Mouse (Mus musculus): ENCODE data around the gene Sgip1. TPM values are rescaled to one million over a fixed set of nuclear protein-coding genes. Genes with fewer than 3 reads are reported as not detected.

Gene Sgip1
- total and polyA plus RNA-seq, 3 experiments, result 0.92 to 5.6 TPM; not detected in 1

GRCm38 (mm10) chr4:102856086-102856485 lies 115.0 kb downstream of the Sgip1 start:
- H3K4me3 ChIP-seq (ENCODE audit: control insufficient read depth in 1 of 2, insufficient read depth in 1 of 2, low read depth in 2 of 2, low read length in 2 of 2), result no peak overlapping the region
- H3K9me3 ChIP-seq (replicated peaks; ENCODE audit: insufficient read depth, low read length), result no peaks in the 10 kb centered on the region
- H3K4me1 ChIP-seq (ENCODE audit: control insufficient read depth in 1 of 2, insufficient read depth in 2 of 2, low read length in 2 of 2), result no peaks in the 10 kb centered on the region
- DNase-seq (ENCODE audit: low read depth, low spot score), result no peak
- TF ChIP-seq E2F4 (IDR thresholded peaks at IDR 0.05; ENCODE audit: borderline replicate concordance, low read depth, low read length) (no peak), POLR2A (IDR thresholded peaks at IDR 0.05; ENCODE audit: control insufficient read depth in 1 of 2, insufficient read depth in 1 of 2, low read depth in 1 of 2, low read length in 2 of 2, poor library complexity in 1 of 2) (no peak), ZNF384 (IDR thresholded peaks at IDR 0.05; ENCODE audit: low read depth, low read length) (no peak), MAZ (IDR thresholded peaks at IDR 0.05; ENCODE audit: low read depth, low read length) (no peak), POLR2AphosphoS2 (IDR thresholded peaks at IDR 0.05; ENCODE audit: low read length) (no peak), UBTF (IDR thresholded peaks at IDR 0.05; ENCODE audit: borderline replicate concordance, insufficient read depth, low read depth, low read length) (no peak), MAX (IDR thresholded peaks at IDR 0.05; ENCODE audit: low read length) (no peak), ZMIZ1 (IDR thresholded peaks at IDR 0.05; ENCODE audit: low read depth, low read length) (no peak), TAL1 (IDR thresholded peaks at IDR 0.05; ENCODE audit: low read length) (no peak), SIN3A (IDR thresholded peaks at IDR 0.05; ENCODE audit: low read length) (no peak), ETS1 (IDR thresholded peaks at IDR 0.05; ENCODE audit: low read depth, low read length) (no peak), NRF1 (IDR thresholded peaks at IDR 0.05; ENCODE audit: insufficient read depth, low read depth, low read length, poor library complexity, severe bottlenecking) (no peak), CTCF (IDR thresholded peaks at IDR 0.05 in 2 of 3, conservative IDR thresholded peaks at IDR 0.05 in 1 of 3; ENCODE audit: control insufficient read depth in 1 of 3, insufficient read depth in 1 of 3, low read depth in 2 of 3, low read length in 3 of 3, poor library complexity in 1 of 3, severe bottlenecking in 1 of 3) (no peak), CHD1 (IDR thresholded peaks at IDR 0.05; ENCODE audit: low read depth, low read length) (no peak), GABPA (IDR thresholded peaks at IDR 0.05; ENCODE audit: low read depth, low read length) (no peak), USF1 (IDR thresholded peaks at IDR 0.05; ENCODE audit: low read depth, low read length) (no peak), BHLHE40 (IDR thresholded peaks at IDR 0.05; ENCODE audit: borderline replicate concordance, low read depth, low read length) (no peak), ZKSCAN1 (IDR thresholded peaks at IDR 0.05; ENCODE audit: low read depth, low read length) (no peak)
- H3K9ac ChIP-seq (ENCODE audit: control insufficient read depth, low read depth, low read length, poor library complexity, severe bottlenecking), result no peak overlapping the region
- H3K36me3 ChIP-seq (ENCODE audit: control insufficient read depth in 1 of 2, insufficient read depth in 2 of 2, low read length in 2 of 2), result no peaks in the 10 kb centered on the region
- H3K27me3 ChIP-seq (ENCODE audit: control insufficient read depth in 1 of 2, insufficient read depth in 2 of 2, low read length in 2 of 2), result no peaks in the 10 kb centered on the region
- no peaks in the 10 kb centered on the region for H3K79me2 ChIP-seq (ENCODE audit: control insufficient read depth, insufficient read depth, low read length, poor library complexity)
- no peak overlapping the region for H3K27ac ChIP-seq (ENCODE audit: control insufficient read depth, low read depth, low read length)

- Histone ChIP-seq H3K36me3 (ENCODE audit: control insufficient read depth in 1 of 2, insufficient read depth in 2 of 2, low read length in 2 of 2) (no peaks in the 10 kb centered on the region), H3K9ac (ENCODE audit: control insufficient read depth, low read depth, low read length, poor library complexity, severe bottlenecking) (no peak overlapping the region), H3K27ac (ENCODE audit: control insufficient read depth, low read depth, low read length) (no peak overlapping the region), H3K27me3 (ENCODE audit: control insufficient read depth in 1 of 2, insufficient read depth in 2 of 2, low read length in 2 of 2) (no peaks in the 10 kb centered on the region), H3K79me2 (ENCODE audit: control insufficient read depth, insufficient read depth, low read length, poor library complexity) (no peaks in the 10 kb centered on the region), H3K9me3 (replicated peaks; ENCODE audit: insufficient read depth, low read length) (no peaks in the 10 kb centered on the region), H3K4me1 (ENCODE audit: control insufficient read depth in 1 of 2, insufficient read depth in 2 of 2, low read length in 2 of 2) (no peaks in the 10 kb centered on the region), H3K4me3 (ENCODE audit: control insufficient read depth in 1 of 2, insufficient read depth in 1 of 2, low read depth in 2 of 2, low read length in 2 of 2) (no peak overlapping the region)
- TF ChIP-seq SMC3 (IDR thresholded peaks at IDR 0.05; ENCODE audit: low read depth, low read length) (peak; percentile 34), CTCF (IDR thresholded peaks at IDR 0.05 in 2 of 3, conservative IDR thresholded peaks at IDR 0.05 in 1 of 3; ENCODE audit: control insufficient read depth in 1 of 3, insufficient read depth in 1 of 3, low read depth in 2 of 3, low read length in 3 of 3, poor library complexity in 1 of 3, severe bottlenecking in 1 of 3) (peak; percentile 33 to 36 (median 34); a peak in 5 of 6 replicates), ELF1 (IDR thresholded peaks at IDR 0.05; ENCODE audit: low read depth, low read length) (no peak), USF2 (IDR thresholded peaks at IDR 0.05; ENCODE audit: borderline replicate concordance in 1 of 2, insufficient read depth in 1 of 2, low read depth in 1 of 2, low read length in 2 of 2) (no peak), EP300 (IDR thresholded peaks at IDR 0.05; ENCODE audit: low read depth in 1 of 2, low read length in 2 of 2) (no peak), CHD1 (IDR thresholded peaks at IDR 0.05; ENCODE audit: low read depth, low read length) (no peak), ZMIZ1 (IDR thresholded peaks at IDR 0.05; ENCODE audit: low read depth, low read length) (no peak)
- DNase-seq (ENCODE audit: low read depth, low spot score), result peak; percentile 40
These were observed 118.4 kb downstream of the Sgip1 start for GRCm38 (mm10) chr4:102859259-102860194.
